Mouse (Mus musculus): ENCODE data around the gene AC170998.1.
"Not testable (repeated sequence)": the region's sequence is repeated elsewhere in the genome, so short reads cannot be mapped to it uniquely, and the experiment has no call there.

AC170998.1 gene

GRCm38 (mm10) chr17:28761871-28762270, 36.0 kb downstream of the AC170998.1 start:
- peak; percentile 48 for DNase-seq

GRCm38 (mm10) chr17:28766203-28766602, 40.3 kb downstream of the AC170998.1 start:
- no peak for DNase-seq

GRCm38 (mm10) chr17:28766781-28767515, 41.1 kb downstream of the AC170998.1 start:
- DNase-seq = no peak

GRCm38 (mm10) chr17:28769121-28769874, 43.4 kb downstream of the AC170998.1 start, which contains the start of gene Mapk13:
Mapk13 (plus strand) TSS chr17:28769297.
- no peak for DNase-seq

- peak; percentile 17 for DNase-seq
Measured at GRCm38 (mm10) chr17:28769875-28770421, 44.1 kb downstream of the AC170998.1 start.

GRCm38 (mm10) chr17:28771289-28771688, 45.4 kb downstream of the AC170998.1 start:
- DNase-seq = no peak

GRCm38 (mm10) chr17:28774303-28774702, 48.4 kb downstream of the AC170998.1 start:
- not testable (repeated sequence) for DNase-seq

- no peak for DNase-seq
Measured at GRCm38 (mm10) chr17:28775161-28775560, 49.3 kb downstream of the AC170998.1 start.
